Mouse (Mus musculus): ENCODE data around the gene Ctdsp1.

DNA sequence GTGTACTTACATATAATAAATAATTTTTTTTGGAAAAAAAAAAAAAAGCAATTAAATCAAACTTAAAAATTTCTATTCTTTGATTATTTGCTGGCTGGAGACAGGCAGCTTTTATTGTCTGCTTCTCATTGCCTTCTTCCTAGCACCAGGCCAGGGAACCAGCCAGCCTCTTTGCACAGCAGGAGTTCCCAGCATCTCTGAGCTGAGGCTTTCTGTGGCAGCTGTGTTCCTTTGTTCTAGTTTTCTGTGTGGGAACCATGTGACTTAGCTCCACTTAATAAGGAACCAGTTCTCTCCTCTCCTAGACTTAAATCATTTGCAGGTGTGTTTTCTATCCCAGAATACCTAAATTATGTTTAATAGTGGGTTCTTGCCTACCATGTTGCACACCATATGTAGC lies 33.8 kb upstream of the Ctdsp1 start:
- TF ChIP-seq CTCF (IDR thresholded peaks at IDR 0.05; ENCODE audit: low read depth) (no peak), EP300 (optimal IDR thresholded peaks at IDR 0.05) (no peak)

All from stomach, postnatal 0 days (tissue).